Mouse (Mus musculus): ENCODE measurements at regions not wholly inside any gene's neighbourhood (a gene's known extent, or its start where the extent isn't known, plus 50 kb on each side); places are given as distances from the start of the nearest gene placed in this dataset.

GRCm38 (mm10) chr9:101615176-101615575 lies 246.5 kb upstream of the 9630041A04Rik start:
- Histone ChIP-seq H3K9me3 (replicated peaks; ENCODE audit: insufficient read depth, low read length) (no peaks in the 10 kb centered on the region), H3K36me3 (ENCODE audit: control insufficient read depth in 1 of 2, insufficient read depth in 2 of 2, low read length in 2 of 2) (no peaks in the 10 kb centered on the region), H3K4me3 (ENCODE audit: control insufficient read depth in 1 of 2, insufficient read depth in 1 of 2, low read depth in 2 of 2, low read length in 2 of 2) (no peak overlapping the region), H3K79me2 (ENCODE audit: control insufficient read depth, insufficient read depth, low read length, poor library complexity) (no peaks in the 10 kb centered on the region), H3K27me3 (ENCODE audit: control insufficient read depth in 1 of 2, insufficient read depth in 2 of 2, low read length in 2 of 2) (no peaks in the 10 kb centered on the region), H3K9ac (ENCODE audit: control insufficient read depth, low read depth, low read length, poor library complexity, severe bottlenecking) (no peak overlapping the region), H3K4me1 (ENCODE audit: control insufficient read depth in 1 of 2, insufficient read depth in 2 of 2, low read length in 2 of 2) (no peaks in the 10 kb centered on the region), H3K27ac (ENCODE audit: control insufficient read depth, low read depth, low read length) (no peak overlapping the region)
- no peak for DNase-seq (ENCODE audit: low read depth, low spot score)
- no peak for TF ChIP-seq MXI1 (IDR thresholded peaks at IDR 0.05; ENCODE audit: low read depth, low read length)
- TF ChIP-seq GATA1 (IDR thresholded peaks at IDR 0.05; ENCODE audit: low read depth, low read length) = no peak
- TF ChIP-seq KAT2A (conservative IDR thresholded peaks at IDR 0.05; ENCODE audit: low read depth, low read length) = no peak
- TF ChIP-seq TAL1 (IDR thresholded peaks at IDR 0.05; ENCODE audit: low read length) = no peak

GRCm38 (mm10) chr9:101613933-101614332 lies 247.7 kb upstream of the 9630041A04Rik start:
- DNase-seq (ENCODE audit: low read depth, low spot score) = no peak
- Histone ChIP-seq H3K4me1 (ENCODE audit: control insufficient read depth in 1 of 2, insufficient read depth in 2 of 2, low read length in 2 of 2) (no peaks in the 10 kb centered on the region), H3K27me3 (ENCODE audit: control insufficient read depth in 1 of 2, insufficient read depth in 2 of 2, low read length in 2 of 2) (no peaks in the 10 kb centered on the region), H3K4me3 (ENCODE audit: control insufficient read depth in 1 of 2, insufficient read depth in 1 of 2, low read depth in 2 of 2, low read length in 2 of 2) (no peak overlapping the region), H3K36me3 (ENCODE audit: control insufficient read depth in 1 of 2, insufficient read depth in 2 of 2, low read length in 2 of 2) (no peaks in the 10 kb centered on the region), H3K9ac (ENCODE audit: control insufficient read depth, low read depth, low read length, poor library complexity, severe bottlenecking) (no peak overlapping the region), H3K9me3 (replicated peaks; ENCODE audit: insufficient read depth, low read length) (no peaks in the 10 kb centered on the region), H3K79me2 (ENCODE audit: control insufficient read depth, insufficient read depth, low read length, poor library complexity) (no peaks in the 10 kb centered on the region), H3K27ac (ENCODE audit: control insufficient read depth, low read depth, low read length) (no peak overlapping the region)
- TF ChIP-seq GABPA (IDR thresholded peaks at IDR 0.05; ENCODE audit: low read depth, low read length) = no peak
- TF ChIP-seq NELFE (IDR thresholded peaks at IDR 0.05; ENCODE audit: low read depth, low read length) = no peak
- no peak for TF ChIP-seq NRF1 (IDR thresholded peaks at IDR 0.05; ENCODE audit: insufficient read depth, low read depth, low read length, poor library complexity, severe bottlenecking)
- no peak for TF ChIP-seq MXI1 (IDR thresholded peaks at IDR 0.05; ENCODE audit: low read depth, low read length)
- no peak for TF ChIP-seq CHD1 (IDR thresholded peaks at IDR 0.05; ENCODE audit: low read depth, low read length)
- TF ChIP-seq MEF2A (IDR thresholded peaks at IDR 0.05; ENCODE audit: extremely low read depth, insufficient replicate concordance, low read depth, low read length, poor library complexity, severe bottlenecking) = no peak
- TF ChIP-seq MYB (IDR thresholded peaks at IDR 0.05; ENCODE audit: low read depth, low read length) = no peak

- Histone ChIP-seq H3K4me1 (ENCODE audit: control insufficient read depth in 1 of 2, insufficient read depth in 2 of 2, low read length in 2 of 2) (no peaks in the 10 kb centered on the region), H3K36me3 (ENCODE audit: control insufficient read depth in 1 of 2, insufficient read depth in 2 of 2, low read length in 2 of 2) (no peaks in the 10 kb centered on the region), H3K9me3 (replicated peaks; ENCODE audit: insufficient read depth, low read length) (no peaks in the 10 kb centered on the region), H3K79me2 (ENCODE audit: control insufficient read depth, insufficient read depth, low read length, poor library complexity) (no peaks in the 10 kb centered on the region), H3K27me3 (ENCODE audit: control insufficient read depth in 1 of 2, insufficient read depth in 2 of 2, low read length in 2 of 2) (no peaks in the 10 kb centered on the region), H3K27ac (ENCODE audit: control insufficient read depth, low read depth, low read length) (no peak overlapping the region), H3K4me3 (ENCODE audit: control insufficient read depth in 1 of 2, insufficient read depth in 1 of 2, low read depth in 2 of 2, low read length in 2 of 2) (no peak overlapping the region), H3K9ac (ENCODE audit: control insufficient read depth, low read depth, low read length, poor library complexity, severe bottlenecking) (no peak overlapping the region)
- DNase-seq (ENCODE audit: low read depth, low spot score) = no peak
- no peak for TF ChIP-seq ZC3H11A (IDR thresholded peaks at IDR 0.05; ENCODE audit: low read depth, low read length)
- no peak for TF ChIP-seq POLR2A (IDR thresholded peaks at IDR 0.05; ENCODE audit: control insufficient read depth in 1 of 2, insufficient read depth in 1 of 2, low read depth in 1 of 2, low read length in 2 of 2, poor library complexity in 1 of 2)
- no peak for TF ChIP-seq TCF12 (IDR thresholded peaks at IDR 0.05; ENCODE audit: low read depth, low read length)
- TF ChIP-seq ZKSCAN1 (IDR thresholded peaks at IDR 0.05; ENCODE audit: low read depth, low read length) = no peak
- no peak for TF ChIP-seq BHLHE40 (IDR thresholded peaks at IDR 0.05; ENCODE audit: borderline replicate concordance, low read depth, low read length)
- TF ChIP-seq CHD1 (IDR thresholded peaks at IDR 0.05; ENCODE audit: low read depth, low read length) = no peak
- TF ChIP-seq ZMIZ1 (IDR thresholded peaks at IDR 0.05; ENCODE audit: low read depth, low read length) = no peak
- no peak for TF ChIP-seq ELF1 (IDR thresholded peaks at IDR 0.05; ENCODE audit: low read depth, low read length)
- TF ChIP-seq POLR2AphosphoS2 (IDR thresholded peaks at IDR 0.05; ENCODE audit: low read length) = no peak
- TF ChIP-seq KAT2A (conservative IDR thresholded peaks at IDR 0.05; ENCODE audit: low read depth, low read length) = no peak
- no peak for TF ChIP-seq MXI1 (IDR thresholded peaks at IDR 0.05; ENCODE audit: low read depth, low read length)
- no peak for TF ChIP-seq USF2 (IDR thresholded peaks at IDR 0.05; ENCODE audit: borderline replicate concordance in 1 of 2, insufficient read depth in 1 of 2, low read depth in 1 of 2, low read length in 2 of 2)
- TF ChIP-seq RCOR1 (IDR thresholded peaks at IDR 0.05; ENCODE audit: low read depth, low read length) = no peak
- no peak for TF ChIP-seq MYB (IDR thresholded peaks at IDR 0.05; ENCODE audit: low read depth, low read length)
- TF ChIP-seq HCFC1 (IDR thresholded peaks at IDR 0.05; ENCODE audit: low read depth, low read length) = no peak
- TF ChIP-seq EP300 (IDR thresholded peaks at IDR 0.05; ENCODE audit: low read depth in 1 of 2, low read length in 2 of 2) = no peak
- no peak for TF ChIP-seq SIN3A (IDR thresholded peaks at IDR 0.05; ENCODE audit: low read length)
- no peak for TF ChIP-seq ETS1 (IDR thresholded peaks at IDR 0.05; ENCODE audit: low read depth, low read length)
Observed at GRCm38 (mm10) chr9:101613471-101613870, 248.2 kb upstream of the 9630041A04Rik start.

All from MEL (cell line).